Mouse (Mus musculus): ENCODE measurements around the gene F11.

Gene F11

DNA sequence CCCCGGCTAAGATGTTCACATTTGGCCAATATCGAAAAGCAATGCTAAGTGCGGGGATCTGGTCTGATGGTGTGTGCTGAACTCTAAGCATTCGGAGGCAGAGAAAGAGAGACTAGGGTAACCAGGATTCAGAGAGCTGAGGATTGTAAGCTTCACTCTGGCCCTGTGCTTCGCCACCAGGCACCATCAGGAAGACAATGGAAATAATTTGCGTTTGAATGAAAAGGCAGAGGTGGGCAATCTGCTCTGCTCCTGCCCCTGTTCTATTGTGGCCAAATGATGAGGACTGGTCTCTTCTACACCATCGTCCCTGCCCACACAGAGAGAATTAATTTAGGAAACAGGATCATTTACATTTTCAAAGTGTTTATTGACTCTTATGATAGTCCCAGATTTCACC, 15.5 kb downstream of the F11 start:
- in situ Hi-C loops (cut with MboI, MseI): no loop called here

DNA sequence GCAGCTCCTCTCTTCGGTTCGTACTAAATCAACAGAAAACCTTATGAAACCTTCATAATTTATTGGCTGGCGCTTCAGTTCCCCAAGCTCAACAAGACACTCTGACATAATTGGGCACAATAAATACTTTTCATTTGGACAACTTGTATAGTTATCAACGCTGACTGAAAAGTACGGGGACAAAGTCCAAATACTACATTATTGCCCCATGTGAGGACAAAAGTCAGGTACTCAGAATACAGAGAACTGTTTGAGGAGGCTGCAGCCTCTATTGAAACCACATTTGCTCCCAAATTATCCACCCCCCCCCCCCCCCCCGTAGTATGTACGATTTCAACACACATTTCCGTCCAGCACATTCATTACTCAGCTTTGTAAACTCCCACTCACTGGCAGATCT, 22.5 kb downstream of the F11 start:
- in situ Hi-C loops (cut with MboI, MseI): no loop called here

DNA sequence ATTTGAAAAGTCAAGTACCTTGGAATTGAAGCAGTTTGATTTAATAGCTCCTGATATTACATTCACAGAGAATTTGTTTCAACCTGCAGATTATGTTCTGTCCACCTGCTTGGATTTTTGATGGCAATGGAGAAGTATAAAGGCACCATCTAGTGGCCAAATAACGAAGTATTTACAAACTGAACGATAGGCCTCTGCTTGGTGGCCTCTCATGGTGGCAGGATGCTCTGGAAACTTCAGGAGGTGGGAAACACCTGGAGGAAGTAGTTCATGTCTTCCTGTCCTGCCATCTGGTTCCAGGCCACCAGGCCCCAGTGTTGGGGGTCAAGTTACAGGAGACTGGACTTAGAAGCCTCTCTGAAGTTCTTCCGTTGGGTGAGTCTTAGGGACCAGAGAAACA, 23.5 kb downstream of the F11 start:
- in situ Hi-C loops (cut with MboI, MseI): no loop called here

DNA sequence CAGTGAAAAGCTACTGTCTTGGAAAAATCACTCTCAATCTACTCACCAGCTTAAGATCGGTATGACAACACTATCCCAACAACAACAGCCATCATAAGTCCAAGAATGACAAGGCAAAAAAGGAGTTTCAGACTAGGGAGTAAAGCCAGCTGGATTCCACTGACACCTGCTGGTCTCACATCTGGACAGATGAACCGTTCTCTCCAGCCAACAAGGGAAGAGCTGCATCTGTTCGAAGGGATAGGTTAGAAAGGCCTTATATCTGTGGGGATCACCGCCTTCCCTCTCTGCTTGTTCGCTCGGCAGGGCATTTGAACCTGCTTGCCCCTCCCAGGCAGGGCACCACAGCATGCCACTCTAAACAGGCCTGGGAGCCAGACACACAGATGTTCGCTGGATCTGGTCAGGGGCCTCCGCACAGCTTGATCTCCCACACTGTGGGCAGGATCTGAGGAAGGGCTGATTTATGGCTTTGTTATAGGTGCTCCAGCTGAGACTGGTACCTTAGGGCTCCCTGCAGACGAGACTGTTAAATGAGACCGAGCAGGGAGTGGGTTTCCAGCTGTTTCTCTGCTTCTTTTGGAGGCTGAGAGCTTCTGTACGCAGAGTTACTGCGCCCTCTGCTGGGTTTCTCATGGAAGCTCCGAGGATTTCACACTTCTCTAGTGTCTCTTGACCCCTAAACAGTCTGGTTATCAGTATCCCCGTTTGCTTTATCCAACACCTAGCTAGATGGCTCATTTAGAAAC, 25.5 kb downstream of the F11 start:
- in situ Hi-C loops (cut with MboI, MseI): no loop called here

DNA sequence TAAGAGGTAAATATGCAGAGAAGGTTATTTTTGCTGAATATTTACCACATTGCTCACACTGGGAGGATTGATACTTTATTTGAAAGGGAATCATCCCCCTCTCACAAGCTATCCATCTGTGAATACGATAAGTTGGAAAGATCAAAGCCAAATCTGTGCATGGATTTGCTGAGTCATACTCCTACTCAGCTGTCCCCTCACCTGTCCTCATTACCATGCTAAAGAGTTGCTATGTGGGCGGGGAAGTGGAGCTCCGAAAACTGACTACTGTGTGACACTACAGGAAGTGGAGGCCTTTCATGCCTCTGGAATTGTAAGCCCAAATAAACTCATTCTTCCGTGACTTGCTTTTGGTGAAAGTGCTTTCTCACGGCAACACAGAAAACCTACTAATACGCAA, 26.6 kb downstream of the F11 start:
- in situ Hi-C loops (cut with MboI, MseI): no loop called here

DNA sequence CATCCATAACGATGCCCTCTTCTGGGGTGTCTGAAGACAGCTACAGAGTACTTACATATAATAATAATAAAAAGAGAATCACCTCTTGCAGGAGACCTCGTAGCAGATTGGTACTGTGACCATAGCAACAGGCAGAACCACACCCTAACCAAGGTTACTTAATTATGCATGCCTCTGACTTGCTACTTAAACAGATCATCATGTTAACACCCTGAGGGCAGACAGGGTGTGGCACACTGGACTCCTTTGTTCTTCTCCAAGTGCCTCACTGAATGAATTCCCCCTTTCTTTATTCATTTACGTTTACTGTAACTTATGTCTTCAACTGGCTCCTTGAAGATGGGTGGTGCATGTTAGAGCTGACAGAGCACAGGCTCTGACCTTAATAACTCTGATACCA, 28.6 kb downstream of the F11 start:
- in situ Hi-C loops (cut with MboI, MseI): no loop called here

DNA sequence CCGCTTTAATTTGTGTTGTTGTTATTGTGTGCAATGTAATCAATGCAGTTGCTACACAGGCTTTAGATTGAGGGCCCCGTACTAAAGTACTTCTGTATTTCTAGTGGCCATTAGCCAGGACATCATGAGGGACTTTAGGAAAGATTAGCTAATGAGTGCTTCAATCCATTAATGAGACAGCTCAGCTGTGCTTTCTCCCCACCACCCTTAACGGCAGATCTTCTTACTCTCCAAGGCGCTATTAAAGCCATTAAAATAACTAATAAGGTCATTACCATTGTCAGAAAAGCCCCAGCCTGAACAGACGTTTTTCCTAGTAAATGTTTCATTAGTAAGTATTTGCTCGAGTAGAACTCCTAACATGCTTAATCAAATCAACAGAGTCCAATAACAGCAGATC, 59.4 kb downstream of the F11 start:
- in situ Hi-C loops (cut with MboI, MseI): no loop called here

DNA sequence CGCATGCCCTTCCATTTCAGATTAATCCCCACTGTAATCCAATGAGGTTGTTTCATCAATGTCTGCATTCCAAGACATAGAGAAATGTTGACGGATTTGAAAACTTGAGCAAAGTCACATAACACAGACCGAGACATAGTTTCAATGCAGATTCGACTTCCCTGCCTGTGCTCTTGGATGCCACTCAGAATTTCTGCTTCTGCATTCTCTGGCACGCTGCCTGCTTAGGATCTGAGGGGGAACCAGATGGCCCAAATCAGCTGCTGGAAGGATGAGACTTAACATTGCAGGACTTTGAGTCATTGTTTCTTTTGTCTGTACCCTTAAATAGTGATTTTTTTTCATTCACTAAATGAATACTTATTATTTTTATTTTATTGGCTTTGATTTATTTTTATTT, 60.2 kb downstream of the F11 start:
- in situ Hi-C loops (cut with MboI, MseI): no loop called here

DNA sequence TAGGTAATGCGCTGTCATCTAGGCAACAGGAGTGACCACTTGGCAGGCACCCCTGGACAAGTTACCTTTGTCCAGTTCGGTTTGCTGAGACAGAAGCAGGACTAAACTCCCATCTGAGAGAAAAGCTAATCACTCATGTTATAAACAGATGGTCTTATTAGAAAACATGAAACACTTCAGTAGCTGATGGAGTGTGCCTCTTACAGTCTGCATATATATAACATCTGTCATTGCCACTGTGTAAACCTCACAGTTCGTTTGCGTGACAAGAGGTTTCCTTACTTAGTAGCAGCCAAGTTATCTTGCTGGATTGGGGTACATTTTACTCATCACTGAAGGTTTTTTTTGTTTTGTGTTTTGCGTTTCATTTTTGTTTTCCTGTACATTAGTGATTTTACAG, 64.5 kb downstream of the F11 start:
- in situ Hi-C loops (cut with MboI, MseI): no loop called here

DNA sequence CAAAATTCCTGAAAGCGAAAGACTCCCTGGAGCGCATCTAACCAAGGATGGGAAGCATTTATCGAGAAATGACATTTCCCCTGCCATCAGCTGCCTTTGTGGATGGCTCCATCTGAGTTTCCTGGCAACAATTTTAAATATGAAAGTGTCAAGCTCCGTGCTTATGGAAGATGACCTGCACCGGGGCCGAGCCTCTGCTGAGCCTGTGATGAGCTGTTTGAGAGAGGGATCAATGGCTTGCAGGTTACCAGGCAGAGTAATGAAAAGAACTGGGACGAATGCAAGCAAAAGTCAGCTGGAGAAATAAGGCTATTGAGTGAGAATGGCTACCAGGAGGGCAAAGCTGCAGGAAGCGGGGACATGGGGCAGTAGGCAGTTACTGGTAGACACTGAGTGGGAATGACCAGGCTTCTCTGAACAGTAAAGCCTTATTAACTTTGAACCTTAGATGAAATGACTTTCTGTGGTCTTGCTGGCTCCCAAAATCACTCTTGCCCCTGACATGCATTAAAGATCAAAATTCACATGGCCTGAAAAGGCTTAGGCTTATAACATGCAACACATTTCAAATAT, 65.8 kb downstream of the F11 start:
- in situ Hi-C loops (cut with MboI, MseI): no loop called here

Data from T-helper 1 cell (primary cell).